Mouse (Mus musculus) urinary bladder, postnatal 36 days (tissue): ENCODE results near the gene Mapk8ip2.
"Not testable (repeated sequence)": the region's sequence is repeated elsewhere in the genome, so short reads cannot be mapped to it uniquely, and the experiment has no call there.

ENCODE experiments used
- DNase-seq, 2 experiments: peaks; one replicate each; pipeline ENCODE4 v3.0.0; 2022; ENCODE audit warnings: low spot score in 2 of 2, mixed read lengths in 1 of 2

The Mapk8ip2 gene

GRCm38 (mm10) chr15:89453865-89454478, at the start of gene Mapk8ip2:
Gene Mapk8ip2, plus strand, starts transcription at chr15:89453913.
- no peak for DNase-seq

- DNase-seq: no peak
These were observed 48.7 kb upstream of the Mapk8ip2 start for GRCm38 (mm10) chr15:89404831-89405623.

GRCm38 (mm10) chr15:89406691-89407090, 47.0 kb upstream of the Mapk8ip2 start:
- no peak for DNase-seq

GRCm38 (mm10) chr15:89410118-89410517, 43.6 kb upstream of the Mapk8ip2 start, which contains the start of gene Syce3:
Gene Syce3, minus strand, starts transcription at chr15:89410503.
- no peak for DNase-seq

GRCm38 (mm10) chr15:89415282-89415681, 38.4 kb upstream of the Mapk8ip2 start:
- no peak for DNase-seq

GRCm38 (mm10) chr15:89421938-89422337, 31.8 kb upstream of the Mapk8ip2 start:
- no peak for DNase-seq

- DNase-seq: no peak
These were observed 29.1 kb upstream of the Mapk8ip2 start for GRCm38 (mm10) chr15:89424621-89425020.

GRCm38 (mm10) chr15:89425711-89426121, 28.0 kb upstream of the Mapk8ip2 start, which contains the start of gene Cpt1b:
Gene Cpt1b, minus strand, starts transcription at chr15:89425863.
- peak in 1 of 2 experiments; percentile 15 for DNase-seq

- DNase-seq: no peak
These were observed 27.0 kb upstream of the Mapk8ip2 start for GRCm38 (mm10) chr15:89426716-89427115.

GRCm38 (mm10) chr15:89428136-89428790, 25.4 kb upstream of the Mapk8ip2 start:
- DNase-seq: no peak

- no peak for DNase-seq
These were observed 24.8 kb upstream of the Mapk8ip2 start for GRCm38 (mm10) chr15:89428821-89429351.

- peak; percentile 88 to 92 for DNase-seq
These were observed 24.1 kb upstream of the Mapk8ip2 start, which contains the start of the genes C730034F03Rik, Gm44502 and Chkb for GRCm38 (mm10) chr15:89429352-89430221. Gene C730034F03Rik, plus strand, starts transcription at chr15:89429589. Gene Gm44502, minus strand, starts transcription at chr15:89429696. Gene Chkb, minus strand, starts transcription at chr15:89429908.

- DNase-seq: no peak
These were observed 23.4 kb upstream of the Mapk8ip2 start for GRCm38 (mm10) chr15:89430341-89430740.

GRCm38 (mm10) chr15:89430771-89431170, 22.9 kb upstream of the Mapk8ip2 start:
- not testable (repeated sequence) for DNase-seq

- no peak for DNase-seq
These were observed 22.4 kb upstream of the Mapk8ip2 start for GRCm38 (mm10) chr15:89431271-89431670.

GRCm38 (mm10) chr15:89431806-89432205, 21.9 kb upstream of the Mapk8ip2 start:
- DNase-seq: no peak

GRCm38 (mm10) chr15:89432946-89433345, 20.8 kb upstream of the Mapk8ip2 start:
- no peak for DNase-seq

- no peak for DNase-seq
These were observed 19.6 kb upstream of the Mapk8ip2 start for GRCm38 (mm10) chr15:89434136-89434535.

GRCm38 (mm10) chr15:89435878-89436277, 17.8 kb upstream of the Mapk8ip2 start:
- DNase-seq: no peak

- DNase-seq: no peak
These were observed 11.1 kb upstream of the Mapk8ip2 start for GRCm38 (mm10) chr15:89442486-89443070.
